Mouse (Mus musculus) liver, adult 2 months (tissue): ENCODE measurements around the gene Tpbg.

Source experiments
- CTCF ChIP-seq: fragments of 200-500 bp; IDR thresholded peaks from 2 replicates; pipeline ENCODE4 v1.5.1; 2011; ENCODE audit warnings: low read depth, low read length, control low read depth
- POLR2A ChIP-seq: fragments of 200-500 bp; IDR thresholded peaks from 2 replicates; pipeline ENCODE4 v1.6.1; 2011; ENCODE audit warnings: low read length, control low read depth; ENCODE audit not compliant: insufficient read depth; ENCODE audit errors: extremely low read depth

GRCm38 (mm10) chr9:85841891-85842290 lies 289 bp upstream of the Tpbg start:
- no peak for TF ChIP-seq CTCF
- no peak for TF ChIP-seq POLR2A
